Mouse (Mus musculus) urinary bladder, adult 2 months (tissue): ENCODE data around the gene Xrcc5. TPM values are rescaled to one million over a fixed set of nuclear protein-coding genes. Genes with fewer than 3 reads are reported as not detected.

ENCODE experiments used
- DNase-seq: peaks from one replicate; pipeline ENCODE4 v3.0.0; 2022; ENCODE audit warnings: low spot score
- polyA plus RNA-seq: library from polyadenylated mRNA; depleted of rRNA; stranded (reverse); fragments of >200 nt; gene quantifications from 2 replicates; pipeline ENCODE4 v1.2.3, GENCODE M21; 2012

Gene Xrcc5
- polyA plus RNA-seq, 1 experiment: 17.8 TPM

DNA sequence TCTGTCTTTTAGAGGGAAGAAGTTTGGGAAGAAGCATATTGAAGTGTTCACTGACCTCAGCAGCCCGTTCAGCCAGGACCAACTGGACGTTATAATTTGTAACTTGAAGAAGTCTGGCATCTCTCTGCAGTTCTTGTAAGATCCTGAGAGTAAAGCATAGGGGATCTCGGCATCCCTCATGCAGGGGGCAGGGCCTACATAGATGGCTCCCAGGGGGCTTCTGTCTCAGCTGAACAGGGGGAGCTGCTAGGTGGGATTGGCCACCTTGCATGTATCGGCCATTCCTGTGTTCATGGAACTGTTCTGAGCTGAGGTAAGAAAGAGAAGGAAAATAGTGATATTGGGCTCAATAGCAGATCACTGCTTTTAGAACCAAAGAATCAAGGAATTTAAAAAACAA lies 8.2 kb downstream of the Xrcc5 start:
- DNase-seq: no peak

DNA sequence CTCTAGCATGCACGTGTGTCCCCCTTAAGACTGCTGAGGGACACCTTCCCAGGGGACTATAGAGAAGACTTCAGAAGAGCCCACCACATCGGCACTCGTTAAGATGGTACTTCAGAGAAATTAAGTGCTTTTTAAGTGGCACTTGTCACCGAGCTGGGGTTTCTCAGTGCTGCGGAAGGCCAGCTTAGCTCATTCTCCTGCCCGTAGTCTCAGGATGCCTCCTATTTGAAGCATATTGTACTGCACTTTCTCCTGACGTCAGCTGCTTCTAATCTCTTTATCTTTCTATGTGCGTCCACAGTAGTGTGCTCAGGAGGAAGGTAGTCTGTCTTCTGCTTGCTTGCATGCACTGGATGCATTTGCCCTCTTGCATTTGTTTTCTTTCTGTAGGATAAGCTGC lies 9.2 kb downstream of the Xrcc5 start:
- no peak for DNase-seq

DNA sequence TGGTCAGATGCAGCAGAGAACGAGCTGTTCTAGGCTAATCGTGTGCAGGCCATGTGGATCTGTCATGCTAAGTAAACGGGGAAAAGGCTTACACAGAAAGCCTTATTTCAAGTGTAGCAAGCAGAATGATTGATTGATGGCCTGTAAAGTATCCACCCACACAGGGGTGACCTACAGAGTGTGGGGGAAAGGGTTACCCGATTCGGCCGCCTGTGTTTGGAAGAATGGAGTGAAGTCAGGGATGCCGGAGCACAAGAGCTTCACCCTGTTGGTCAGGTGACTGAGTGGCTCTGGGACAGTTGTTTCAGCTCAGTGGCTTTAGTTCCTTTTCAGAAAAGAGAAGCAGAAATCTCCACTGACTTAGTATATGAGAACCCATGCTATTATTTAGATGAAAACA lies 9.7 kb downstream of the Xrcc5 start:
- DNase-seq: no peak

DNA sequence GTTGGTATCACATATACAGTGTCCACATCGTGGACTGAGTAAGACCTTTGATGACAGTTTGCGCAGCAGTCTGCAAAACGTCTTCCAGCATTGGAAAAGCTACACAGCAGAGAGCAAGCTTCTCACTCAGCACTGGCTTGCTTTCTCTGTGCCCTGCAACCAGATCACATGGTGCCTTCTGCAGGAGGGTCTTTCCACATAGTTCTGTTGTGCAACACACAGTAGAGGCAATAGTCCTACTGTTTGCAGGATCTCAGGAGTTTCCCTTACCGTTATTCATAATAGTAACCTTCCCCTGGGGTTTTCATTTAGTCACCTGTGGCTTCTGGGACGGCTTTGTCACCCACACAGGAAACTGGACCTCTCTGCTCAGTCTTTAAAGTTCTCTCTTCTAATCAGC lies 13.5 kb downstream of the Xrcc5 start:
- no peak for DNase-seq

DNA sequence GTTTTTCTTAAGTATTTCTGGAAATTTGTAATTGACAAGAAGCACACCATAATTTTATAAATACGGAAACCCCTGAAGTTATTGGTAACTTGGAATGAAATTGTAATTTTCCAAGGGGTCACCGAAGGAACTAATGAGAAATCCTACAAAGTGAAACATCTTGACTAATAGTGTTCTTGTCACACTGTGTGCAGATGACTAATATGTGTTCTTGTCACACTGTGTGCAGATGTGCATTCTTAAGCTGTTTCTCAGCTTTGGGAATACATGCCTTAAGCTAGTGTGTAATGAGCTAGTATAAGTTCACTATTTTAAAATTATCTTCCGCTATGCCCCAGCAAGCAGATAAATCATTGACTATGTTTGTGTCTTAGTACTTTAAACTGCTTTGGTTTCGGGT lies 16.0 kb downstream of the Xrcc5 start:
- DNase-seq: no peak

DNA sequence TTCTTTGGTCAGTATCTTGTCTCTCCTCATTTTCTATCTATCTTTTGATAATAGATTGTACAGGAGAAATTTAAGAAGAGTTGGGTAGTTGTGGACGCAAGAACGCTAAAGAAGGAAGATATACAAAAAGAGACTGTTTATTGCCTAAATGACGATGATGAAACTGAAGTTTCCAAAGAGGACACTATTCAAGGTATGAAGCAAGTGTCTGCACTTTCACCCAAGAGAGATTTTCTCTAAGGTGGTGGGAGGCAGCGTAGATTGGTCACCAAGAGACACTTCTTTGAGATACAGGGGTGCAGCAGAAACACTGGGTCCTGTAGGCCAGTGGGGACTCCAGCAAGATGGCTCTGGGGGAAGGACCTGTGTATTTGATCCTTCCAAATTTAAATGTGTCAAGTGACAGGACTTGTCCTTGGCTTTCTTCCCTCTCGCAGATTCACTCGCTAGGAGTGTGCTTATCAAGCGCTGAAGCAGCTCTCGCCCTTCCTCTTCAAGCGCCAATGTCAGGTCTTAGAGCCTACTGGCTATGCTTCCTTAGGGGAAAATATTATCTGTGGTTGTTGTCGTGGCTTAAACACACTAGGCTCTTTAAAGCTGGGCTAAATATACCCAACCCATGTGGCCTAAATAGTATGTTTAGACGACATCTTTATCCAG lies 19.1 kb downstream of the Xrcc5 start:
- DNase-seq: no peak

DNA sequence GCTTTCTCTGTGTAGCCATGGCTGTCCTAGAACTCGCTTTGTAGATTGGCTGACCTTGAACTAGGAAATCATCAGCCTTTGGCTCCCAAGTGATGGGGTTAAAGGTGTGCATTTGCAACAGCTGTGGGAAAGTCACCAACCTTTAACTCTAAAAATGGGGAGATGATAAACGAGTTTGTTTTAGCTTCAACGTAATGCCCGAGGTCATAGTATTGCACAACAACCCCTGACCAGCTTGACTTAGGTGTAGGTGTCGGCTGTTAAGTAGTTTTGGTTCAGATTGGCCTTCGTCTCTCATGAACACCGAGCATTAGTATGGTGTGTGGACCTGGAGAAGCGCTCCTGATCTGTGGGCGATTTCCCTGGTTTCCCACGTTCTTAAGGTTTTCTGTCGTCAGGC lies 27.6 kb downstream of the Xrcc5 start:
- no peak for DNase-seq

DNA sequence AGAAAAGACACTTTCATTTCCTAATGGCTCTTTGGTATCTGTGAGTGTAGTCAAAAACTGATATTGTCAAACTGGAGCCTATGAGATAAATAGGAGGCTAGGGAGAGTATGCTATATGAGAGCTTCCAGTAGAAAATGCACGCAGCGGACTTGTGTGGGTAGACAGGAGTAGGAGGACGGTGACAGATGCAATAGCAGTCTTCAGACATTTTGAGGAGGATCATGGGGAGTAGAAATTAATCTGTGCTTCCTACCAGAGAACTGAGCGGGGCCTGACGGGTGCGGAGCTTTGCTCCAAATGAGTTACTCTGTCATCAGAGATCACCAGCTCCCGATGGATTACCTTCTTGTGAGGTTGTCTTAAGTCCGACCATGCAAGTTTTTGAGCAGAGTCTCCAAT lies 29.6 kb downstream of the Xrcc5 start:
- no peak for DNase-seq

DNA sequence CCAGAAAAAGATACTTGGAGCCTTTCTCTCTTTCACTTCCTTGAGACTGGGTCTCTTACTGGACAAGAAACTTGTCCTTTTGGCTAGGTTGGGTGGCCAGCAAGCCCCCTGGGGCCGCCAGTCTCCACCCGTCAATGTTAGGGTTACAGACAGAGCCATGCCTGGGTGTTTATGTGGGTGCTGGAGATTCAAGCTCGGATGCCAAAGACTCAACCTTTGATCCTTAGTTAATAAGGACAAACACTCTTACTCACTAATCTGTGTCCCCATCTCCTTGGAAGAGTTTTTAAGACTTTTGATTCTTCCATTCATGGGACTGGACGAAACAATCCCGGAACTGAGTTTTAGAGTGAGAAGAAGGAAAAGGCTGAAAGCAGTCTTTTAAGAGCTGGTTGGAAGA lies 31.1 kb downstream of the Xrcc5 start:
- no peak for DNase-seq

DNA sequence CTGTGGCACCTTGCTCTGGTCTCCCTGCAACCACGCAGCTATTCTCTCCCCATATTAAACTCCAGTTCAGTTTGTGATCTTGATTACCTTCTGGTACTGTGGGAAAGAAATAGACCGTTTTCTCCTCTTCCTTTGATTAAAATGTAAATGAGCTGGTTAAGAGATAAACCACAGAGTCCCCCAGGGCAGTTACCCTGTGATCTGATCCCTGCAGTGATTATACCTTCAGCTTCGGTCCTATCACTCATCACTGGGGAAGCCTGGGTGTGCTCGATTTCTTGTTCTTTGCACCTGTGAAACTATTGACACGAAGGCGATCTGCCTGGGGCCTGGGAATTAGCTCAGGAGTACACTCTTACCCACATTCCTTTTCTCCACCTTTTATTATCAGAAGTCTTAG lies 40.7 kb downstream of the Xrcc5 start:
- DNase-seq: no peak

DNA sequence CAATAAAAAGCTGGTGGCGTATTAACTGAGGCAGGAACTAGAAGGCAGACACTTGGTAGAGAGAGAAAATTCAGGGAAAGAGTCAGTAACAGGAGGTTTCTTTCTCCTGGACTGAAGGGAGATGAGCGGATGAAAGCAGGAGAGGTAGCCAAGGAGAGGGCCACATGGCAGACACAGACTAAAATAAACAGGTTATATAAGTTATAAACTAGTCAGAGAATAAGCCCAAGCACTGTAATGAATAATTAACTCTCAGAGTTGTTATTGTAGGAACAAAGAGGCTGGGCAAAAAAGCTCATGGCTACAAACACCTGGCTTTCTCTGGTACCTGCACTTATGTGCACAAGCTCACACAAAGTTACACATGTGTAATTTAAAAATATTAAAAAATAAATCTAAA lies 47.6 kb downstream of the Xrcc5 start:
- DNase-seq: no peak

DNA sequence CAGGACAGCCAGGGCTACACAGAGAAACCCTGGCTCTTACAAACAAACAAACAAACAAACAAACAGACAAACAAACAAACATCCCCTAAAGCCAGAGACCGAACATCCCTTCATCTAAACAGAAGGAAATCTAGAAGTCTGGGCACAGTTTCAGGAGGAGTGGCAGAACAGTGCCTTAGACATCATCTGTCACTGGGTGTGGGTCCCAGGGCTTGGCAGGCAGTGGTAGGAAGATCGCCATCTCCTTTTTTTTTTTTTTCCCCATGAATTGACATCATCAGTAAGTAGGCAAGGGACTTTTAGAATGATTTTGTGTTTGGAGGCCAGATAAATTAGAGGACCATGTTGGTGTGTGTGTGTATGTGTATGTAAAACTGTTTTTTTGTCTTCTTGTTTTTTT lies 51.0 kb downstream of the Xrcc5 start:
- DNase-seq: no peak

DNA sequence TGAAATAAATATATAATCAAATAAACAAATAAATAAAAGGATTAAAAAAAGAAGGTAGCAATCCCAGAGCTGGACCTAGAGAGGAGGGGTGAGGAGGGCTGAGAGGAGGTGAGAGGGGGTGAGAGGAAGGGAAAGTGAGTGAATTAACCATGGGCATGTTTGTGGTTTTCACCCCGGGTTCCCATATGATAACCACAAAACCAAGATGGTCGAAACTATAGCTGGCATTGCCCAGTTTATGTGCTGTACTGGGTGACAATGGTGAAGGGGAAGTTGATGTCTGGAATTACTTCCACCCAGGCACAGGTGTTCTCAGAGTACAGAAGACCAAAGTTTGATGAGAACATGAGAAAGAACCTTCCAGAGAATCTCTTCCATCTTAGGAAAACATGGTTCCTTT lies 52.2 kb downstream of the Xrcc5 start:
- DNase-seq: no peak

DNA sequence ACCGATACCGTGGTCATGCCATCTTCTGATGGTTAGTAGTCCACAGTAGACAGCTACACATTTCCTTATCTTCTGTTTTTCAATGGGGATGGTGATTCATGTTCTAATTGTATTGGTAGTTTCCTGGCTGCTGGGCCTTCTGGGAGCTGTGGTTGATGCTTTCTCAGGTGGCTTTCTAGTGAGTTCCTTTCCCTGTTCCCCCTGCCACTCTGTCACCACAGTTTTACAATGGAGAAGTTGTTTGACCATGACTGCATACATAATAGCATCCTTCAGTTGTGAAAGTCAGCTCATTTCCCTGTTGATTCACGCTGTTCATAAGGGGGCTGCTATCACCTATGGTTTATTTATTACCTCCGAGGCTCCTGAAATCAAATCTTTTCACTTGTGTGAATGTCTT lies 53.6 kb downstream of the Xrcc5 start:
- DNase-seq: no peak

DNA sequence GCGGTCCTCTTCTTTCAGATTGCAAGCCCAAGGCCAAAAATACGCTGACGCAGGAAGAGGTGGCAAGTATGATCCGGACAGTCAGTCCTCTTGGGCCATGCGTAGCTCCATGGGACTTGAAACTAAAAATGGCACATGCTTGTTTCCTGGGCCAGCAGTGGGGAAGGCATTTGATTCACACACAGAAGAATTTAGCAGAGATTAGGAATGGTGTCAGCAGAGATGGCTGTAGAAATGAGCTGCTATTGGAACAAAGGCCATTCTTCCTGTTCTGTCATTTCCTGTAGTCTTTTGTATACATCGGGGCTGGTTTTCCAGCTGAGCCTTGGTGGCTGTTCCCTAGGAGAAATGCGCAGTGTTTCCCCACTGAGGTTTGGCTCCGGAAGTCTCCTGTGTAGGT lies 57.4 kb downstream of the Xrcc5 start:
- DNase-seq: no peak

DNA sequence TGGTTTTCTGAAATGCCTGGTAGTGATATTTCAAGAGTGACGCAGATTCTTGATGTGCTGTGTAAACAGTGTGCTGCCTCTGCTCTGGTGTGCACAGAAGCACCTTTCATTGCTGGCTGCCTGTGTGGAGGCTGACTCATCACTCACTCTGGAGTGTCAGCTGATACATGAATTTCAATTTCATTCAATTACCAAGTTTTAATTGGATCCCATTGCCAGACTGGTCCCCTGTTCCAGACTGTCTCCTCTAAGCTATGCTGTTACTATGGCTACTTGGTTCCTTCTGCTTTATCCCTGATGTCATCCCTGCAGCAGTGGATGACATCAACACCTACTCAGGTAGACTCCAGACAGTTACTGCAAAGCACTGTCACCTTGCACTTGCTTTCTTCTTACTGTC lies 65.3 kb downstream of the Xrcc5 start:
- DNase-seq: no peak

DNA sequence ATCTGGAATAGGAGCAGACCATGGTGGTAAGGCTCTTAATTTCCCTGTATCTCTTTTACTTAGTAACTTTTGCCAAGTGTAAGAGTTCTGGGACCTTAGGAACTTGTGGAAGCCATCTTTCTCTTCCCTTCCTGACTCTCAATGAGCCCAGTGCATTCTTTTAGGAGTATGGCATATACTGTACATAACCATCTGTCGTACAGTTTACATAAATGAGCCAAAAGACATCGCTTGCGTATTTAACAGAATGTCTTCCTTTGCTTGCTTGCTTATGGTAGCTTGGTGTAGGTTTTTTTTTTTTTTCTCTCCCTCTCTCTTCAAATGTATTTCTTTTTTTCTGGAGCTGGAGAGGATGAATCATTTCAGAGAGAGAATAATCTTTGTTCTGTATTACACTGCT lies 65.7 kb downstream of the Xrcc5 start:
- DNase-seq: no peak

DNA sequence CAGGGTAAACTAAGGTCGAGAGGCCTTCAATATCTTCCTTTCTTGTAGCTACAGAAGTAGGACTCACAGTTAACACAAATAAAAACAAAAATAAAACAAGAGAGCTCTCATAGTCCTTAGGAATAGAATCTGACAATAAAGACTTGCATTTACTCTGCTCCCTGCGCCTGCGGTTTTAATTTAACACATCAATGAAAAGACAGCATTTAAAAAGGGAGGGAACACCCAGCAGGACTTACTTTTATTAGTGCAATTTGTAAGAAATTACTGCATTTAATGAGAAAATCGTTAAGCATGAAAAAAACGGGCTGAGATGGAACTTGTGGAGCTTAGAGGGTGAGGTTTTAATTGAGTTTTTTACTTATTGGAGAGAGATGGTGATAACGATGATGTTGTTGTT lies 66.4 kb downstream of the Xrcc5 start:
- no peak for DNase-seq

DNA sequence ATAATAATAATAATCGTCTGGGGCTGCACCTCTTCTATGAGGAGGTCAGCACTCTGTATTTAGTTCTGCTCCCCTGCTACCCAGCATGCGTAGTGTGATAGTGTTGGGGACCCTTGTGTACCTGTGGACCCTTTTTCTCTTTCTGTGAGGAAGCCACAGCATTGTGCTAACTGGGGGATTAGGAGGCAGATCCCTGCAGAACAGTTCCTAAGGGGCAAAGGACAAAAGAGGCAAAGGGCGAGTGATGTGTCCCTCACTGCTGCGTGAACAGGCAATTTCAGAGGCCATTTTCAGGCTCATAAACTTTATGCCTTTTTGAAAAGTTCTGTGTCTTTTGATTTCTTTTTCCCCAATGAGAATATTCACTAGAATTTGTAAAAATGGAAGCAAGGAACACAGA lies 66.8 kb downstream of the Xrcc5 start:
- DNase-seq: no peak

DNA sequence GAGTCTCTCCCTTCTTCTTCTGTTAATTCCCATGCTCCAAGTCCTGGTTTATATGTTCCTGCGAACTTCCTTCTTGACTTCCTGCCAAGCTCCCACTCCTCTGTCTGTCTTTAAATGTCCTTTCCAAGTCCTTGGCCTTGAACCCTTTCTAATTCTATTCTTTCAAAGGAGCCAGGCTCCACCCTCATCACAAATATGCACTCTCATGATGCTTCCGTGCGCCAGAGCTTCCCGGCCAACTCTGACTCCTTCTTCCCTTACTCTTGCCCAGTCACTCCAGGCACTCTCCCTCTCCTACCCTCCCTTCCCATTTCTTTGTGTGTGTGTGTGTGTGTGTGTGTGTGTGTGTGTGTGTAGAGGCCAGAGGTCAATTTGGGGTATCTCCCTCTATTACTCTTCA lies 70.9 kb downstream of the Xrcc5 start:
- no peak for DNase-seq

DNA sequence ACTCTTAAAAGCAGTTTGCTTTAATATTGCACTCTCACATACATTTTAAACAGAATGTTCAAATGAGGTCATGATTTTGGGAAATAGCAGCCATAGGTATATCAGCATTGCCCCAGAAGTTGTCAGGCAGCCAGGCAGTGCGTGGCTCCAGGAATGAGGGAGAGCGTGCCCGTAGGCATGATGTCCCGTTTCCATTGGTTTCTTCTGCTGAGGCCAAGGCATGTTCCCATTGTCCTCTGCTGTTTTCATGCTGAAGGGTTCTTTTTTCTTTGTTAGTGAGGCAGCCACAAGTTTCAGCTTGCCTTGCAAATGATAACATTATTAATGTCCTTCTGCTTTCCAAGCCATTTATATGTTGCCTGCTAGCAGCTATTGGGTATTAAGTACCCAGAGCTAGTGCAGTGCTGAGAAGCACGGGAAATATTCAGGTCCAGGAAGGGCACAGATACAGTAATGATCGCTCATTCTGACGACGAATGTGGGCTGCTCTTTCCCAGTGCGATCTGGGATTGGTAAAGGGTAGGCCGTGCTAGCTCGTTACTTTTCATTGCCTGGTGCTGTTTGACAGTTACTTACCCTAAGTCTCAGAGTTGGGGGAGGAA lies 72.6 kb downstream of the Xrcc5 start:
- DNase-seq: no peak

DNA sequence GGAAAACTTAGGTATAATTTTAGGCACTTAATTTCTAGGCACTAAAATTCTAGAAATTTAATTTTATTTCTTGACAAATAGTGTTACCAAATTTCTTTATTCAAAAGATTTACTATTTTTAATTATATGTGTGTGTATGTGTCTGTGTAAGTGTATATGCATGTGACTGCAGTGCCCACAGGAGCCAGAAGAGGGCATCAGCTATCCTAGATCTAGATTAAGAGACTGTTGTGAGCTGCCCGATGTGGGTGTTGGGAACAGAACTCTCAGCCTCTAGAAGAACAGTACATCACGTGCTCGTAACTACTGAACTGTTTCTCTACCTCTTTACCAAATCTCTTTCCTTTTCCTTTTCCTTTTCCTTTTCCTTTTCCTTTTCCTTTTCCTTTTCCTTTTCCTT lies 73.3 kb downstream of the Xrcc5 start:
- no peak for DNase-seq

DNA sequence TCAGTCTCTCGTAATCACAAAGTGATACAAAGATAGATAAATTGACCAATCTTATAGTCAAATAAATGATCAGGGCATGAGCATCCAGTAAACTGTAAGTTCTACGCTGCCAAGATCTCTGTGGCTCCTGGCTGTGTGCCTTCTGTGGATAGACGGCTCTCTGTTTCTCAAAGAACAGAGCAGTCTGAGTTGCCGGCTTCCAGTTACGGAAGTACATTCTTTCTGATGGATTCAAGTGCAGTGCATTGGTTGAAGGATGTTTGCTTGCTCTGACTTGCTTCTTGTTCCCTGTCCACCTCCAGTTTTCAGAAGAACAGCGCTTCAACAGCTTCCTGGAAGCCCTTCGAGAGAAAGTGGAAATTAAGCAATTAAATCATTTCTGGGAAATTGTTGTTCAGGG lies 75.8 kb downstream of the Xrcc5 start:
- DNase-seq: no peak

DNA sequence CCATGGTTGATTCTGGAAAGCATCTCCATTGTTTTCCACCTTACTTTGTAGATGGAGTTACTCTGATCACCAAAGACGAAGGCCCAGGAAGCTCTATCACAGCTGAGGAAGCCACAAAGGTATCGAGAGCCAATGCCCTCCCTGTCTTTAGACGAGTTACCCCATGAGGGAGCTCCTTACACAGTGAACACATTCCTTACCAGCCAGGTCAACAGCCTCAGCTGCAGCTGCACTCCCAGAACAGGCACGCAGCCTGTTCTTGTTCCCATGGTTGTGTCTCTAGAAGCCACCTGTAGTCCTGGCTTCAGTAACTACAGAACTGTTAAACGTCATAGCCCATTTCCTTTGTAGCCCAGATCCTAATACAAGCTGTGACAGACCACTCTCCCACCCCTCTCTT lies 76.4 kb downstream of the Xrcc5 start:
- no peak for DNase-seq
